Mouse (Mus musculus) brain, embryonic 14.5 days (tissue): Measurements from ENCODE around the gene Fbxw11. TPM values are rescaled to one million over a fixed set of nuclear protein-coding genes. Genes with fewer than 3 reads are reported as not detected.

Experiments
- DNase-seq: peaks from one replicate; pipeline ENCODE4 v3.0.0-alpha.2; 2011; ENCODE audit warnings: low read depth
- CTCF ChIP-seq: fragments of 200-500 bp; IDR thresholded peaks from 2 replicates; pipeline ENCODE4 v1.5.1; 2012; ENCODE audit warnings: inconsistent platforms, mild to moderate bottlenecking, moderate library complexity, borderline replicate concordance; ENCODE audit not compliant: insufficient read depth, insufficient read length; ENCODE audit errors: extremely low read depth
- POLR2A ChIP-seq: fragments of 200-500 bp; IDR thresholded peaks from 2 replicates; pipeline ENCODE4 v1.6.1; 2012; ENCODE audit warnings: mild to moderate bottlenecking, inconsistent platforms, borderline replicate concordance; ENCODE audit not compliant: poor library complexity, insufficient read depth, insufficient read length, severe bottlenecking; ENCODE audit errors: extremely low read depth
- polyA plus RNA-seq: library from polyadenylated mRNA; depleted of rRNA; stranded (reverse); fragments of >200 nt; gene quantifications from 2 replicates; pipeline ENCODE4 v1.2.3, GENCODE M21; 2012; rRNA removed

Fbxw11 gene
- polyA plus RNA-seq = 105 and 106 TPM in 2 replicates

DNA sequence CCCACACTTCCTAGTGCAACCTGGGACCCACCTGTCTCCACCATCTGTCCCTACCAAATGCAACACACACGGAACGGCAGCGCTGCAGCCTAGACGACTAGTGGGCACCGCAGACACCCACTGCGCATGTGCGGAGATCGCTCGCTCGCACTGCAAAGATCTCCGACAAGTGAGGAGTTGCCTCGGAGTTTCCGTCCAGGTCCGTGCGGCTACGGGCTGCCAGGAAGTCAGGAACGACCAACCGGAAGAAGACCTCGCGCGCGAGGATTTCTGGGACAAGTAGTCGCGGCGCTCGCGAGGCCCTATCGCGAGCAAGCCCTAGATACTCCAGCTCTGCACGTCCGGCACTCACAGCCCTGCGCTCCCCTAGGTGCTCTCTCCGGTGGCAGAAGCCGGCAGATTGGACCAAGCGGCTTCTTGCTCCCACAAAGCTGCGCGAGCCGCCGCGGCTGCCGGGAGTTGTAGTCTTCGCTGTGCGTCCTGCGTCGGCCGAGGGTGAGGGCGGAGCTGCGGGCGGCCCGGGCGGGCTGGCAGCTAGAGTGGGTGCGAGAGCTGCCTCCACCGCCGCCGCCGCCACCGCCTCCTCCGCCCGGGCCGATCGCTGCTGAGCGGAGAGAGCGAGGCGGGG is at the start of gene Fbxw11:
TSS of gene Fbxw11 (plus strand) at position 476 of the 628 bp plus-strand sequence.
- TF ChIP-seq POLR2A (peak; percentile 79), CTCF (no peak)
- peak; percentile 99 for DNase-seq

- no peak for DNase-seq
- no peak for TF ChIP-seq POLR2A
- no peak for TF ChIP-seq CTCF
Measured at GRCm38 (mm10) chr11:32593081-32593480, 49.4 kb upstream of the Fbxw11 start.

DNA sequence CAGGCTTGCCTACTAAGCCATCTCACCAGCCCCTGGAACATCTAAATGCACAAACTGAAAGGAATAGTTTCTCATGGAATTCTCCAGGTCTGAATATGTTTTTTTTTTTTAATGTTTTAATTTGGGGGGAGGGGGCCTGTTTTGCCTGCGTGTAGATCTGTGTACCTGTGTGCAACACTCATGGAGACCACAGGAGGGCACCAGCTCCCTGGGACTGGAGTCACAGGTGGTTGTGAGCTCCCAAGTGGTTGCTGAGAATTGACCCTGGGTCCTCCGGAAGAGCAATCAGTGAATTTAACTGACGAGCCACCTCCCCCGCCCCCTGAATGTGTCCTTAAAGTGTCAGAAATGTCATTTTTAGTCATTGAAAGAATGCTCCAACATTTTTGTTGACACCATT is 48.4 kb upstream of the Fbxw11 start:
- TF ChIP-seq POLR2A (no peak), CTCF (no peak)
- no peak for DNase-seq

GRCm38 (mm10) chr11:32600371-32600770 is 42.2 kb upstream of the Fbxw11 start:
- no peak for DNase-seq
- TF ChIP-seq CTCF (no peak), POLR2A (no peak)

DNA sequence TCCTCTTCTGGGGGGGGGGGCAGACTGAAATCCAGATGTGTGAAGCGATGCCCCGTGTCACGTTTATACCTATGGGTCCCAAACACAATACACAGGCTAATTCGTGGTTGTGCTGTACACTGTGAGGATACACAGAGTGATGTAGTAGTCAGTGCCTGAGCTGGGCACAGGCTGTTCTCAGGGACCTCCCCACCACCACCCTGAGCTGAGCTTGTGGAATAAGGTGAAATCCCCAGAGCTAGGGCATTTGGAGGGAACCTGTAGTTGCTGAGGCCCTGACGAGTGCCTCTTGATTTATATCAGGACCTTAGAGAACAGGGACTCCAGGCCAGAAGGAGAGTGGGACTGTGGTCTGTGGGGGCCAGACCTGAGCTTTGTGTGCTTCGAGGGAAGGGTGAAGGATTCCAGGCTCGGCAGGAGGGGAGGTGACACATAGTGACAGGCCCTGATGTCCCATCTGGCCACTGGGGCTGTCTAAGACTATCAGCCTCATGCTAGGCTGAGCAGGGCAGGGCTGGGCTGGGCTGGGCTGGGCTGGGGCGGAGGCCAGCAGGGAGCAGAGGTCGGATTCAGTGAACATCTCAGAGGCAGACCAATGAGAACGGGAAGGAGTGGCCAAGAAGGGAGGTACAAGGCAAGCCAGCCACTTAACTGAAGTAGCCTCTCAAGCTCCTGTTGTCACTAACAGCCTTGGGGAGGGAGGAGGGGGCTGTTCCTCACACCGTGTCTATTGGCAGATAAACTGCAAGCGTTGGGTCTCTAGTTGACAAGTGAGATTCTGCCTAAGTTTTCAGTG is 40.8 kb upstream of the Fbxw11 start:
- TF ChIP-seq POLR2A = no peak
- TF ChIP-seq CTCF = no peak
- peak; percentile 39 for DNase-seq

DNA sequence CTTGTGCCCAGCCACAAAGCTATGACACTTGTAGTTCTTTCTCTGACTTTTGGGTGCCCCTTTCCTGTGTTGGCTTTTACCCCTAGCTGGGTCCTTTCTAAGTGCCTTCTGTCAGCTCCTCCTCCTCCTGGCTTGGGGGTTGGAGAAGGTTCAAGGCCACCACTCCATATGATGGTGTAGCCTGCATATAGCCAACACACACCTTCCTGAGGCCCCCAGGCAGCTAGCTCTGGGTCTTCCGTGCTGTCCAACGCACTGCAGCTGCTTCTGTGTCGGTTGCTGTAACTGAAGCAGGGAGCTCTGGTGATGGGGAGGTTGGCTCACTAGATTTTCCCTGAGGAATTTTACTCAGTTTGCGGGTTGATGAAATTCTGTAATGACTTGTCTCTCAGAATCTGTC is 37.9 kb upstream of the Fbxw11 start:
- DNase-seq = no peak
- TF ChIP-seq CTCF (no peak), POLR2A (no peak)

- TF ChIP-seq POLR2A = no peak
- TF ChIP-seq CTCF = no peak
- peak; percentile 86 for DNase-seq
Measured at GRCm38 (mm10) chr11:32605131-32605860, 37.2 kb upstream of the Fbxw11 start.

GRCm38 (mm10) chr11:32605907-32606306 is 36.6 kb upstream of the Fbxw11 start:
- DNase-seq = no peak
- TF ChIP-seq CTCF (no peak), POLR2A (no peak)

- no peak for DNase-seq
- TF ChIP-seq POLR2A (no peak), CTCF (no peak)
Measured at GRCm38 (mm10) chr11:32607319-32607718, 35.2 kb upstream of the Fbxw11 start.

- TF ChIP-seq CTCF (no peak), POLR2A (no peak)
- no peak for DNase-seq
Measured at GRCm38 (mm10) chr11:32610616-32611015, 31.9 kb upstream of the Fbxw11 start.

DNA sequence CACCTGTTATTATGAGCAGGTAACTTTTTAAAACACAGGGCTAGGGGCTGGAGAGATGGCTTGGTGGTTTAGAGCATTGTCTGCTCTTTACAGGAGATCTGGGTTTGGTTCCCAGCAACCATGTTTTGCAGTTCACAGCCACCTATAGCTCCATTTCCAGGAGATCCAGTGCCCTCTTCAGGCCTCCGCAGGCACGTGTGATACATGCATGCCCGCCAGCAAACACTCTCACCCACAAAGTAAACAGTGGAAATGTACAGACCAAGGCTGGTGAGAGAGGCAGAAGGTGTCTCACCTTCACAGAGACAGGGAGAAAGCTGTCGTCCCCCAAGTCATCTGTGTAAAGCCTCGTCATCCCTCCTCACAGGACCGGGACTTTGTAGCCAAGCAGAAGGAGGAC is 30.2 kb upstream of the Fbxw11 start:
- no peak for DNase-seq
- TF ChIP-seq POLR2A (no peak), CTCF (no peak)

DNA sequence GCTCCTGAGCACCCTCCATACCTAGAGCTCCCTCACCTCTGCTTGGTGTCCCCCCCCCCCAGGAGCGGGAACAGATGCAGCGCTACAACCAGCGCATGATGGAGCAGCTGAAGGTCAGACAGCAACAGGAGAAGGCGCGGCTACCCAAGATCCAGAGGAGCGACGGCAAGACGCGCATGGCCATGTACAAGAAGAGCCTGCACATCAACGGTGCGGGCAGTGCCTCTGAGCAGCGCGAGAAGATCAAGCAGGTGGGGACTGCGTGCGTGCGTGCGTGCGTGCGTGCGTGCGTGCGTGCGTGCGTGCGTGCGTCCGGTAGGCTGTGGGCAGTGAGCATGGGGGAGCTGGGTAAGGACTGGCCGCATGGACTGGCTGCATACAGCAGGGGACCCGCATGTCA is 28.1 kb upstream of the Fbxw11 start:
- no peak for TF ChIP-seq CTCF
- TF ChIP-seq POLR2A = no peak
- DNase-seq = no peak

DNA sequence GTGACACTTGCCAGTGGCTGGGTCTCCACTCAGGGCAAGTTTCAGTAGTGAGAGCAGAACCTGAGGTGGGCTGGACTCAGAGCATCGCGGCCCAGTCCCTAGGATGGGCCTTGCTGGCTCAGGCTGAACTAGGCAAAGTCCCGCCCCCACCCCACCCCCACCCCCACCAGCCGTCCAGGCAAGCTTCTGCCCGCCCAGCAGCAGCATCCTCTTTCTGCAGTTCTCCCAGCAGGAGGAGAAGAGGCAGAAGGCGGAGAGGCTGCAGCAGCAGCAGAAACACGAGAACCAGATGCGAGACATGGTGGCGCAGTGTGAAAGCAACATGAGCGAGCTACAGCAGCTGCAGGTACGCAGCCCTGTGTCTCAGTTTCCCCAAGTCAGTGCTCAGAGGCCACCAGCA is 27.0 kb upstream of the Fbxw11 start:
- no peak for TF ChIP-seq CTCF
- DNase-seq = peak; percentile 24
